Mouse (Mus musculus) megakaryocyte, embryonic 14.5 days (primary cell): ENCODE data around the gene Olfr1299.

Experiments used
- FLI1 ChIP-seq: IDR thresholded peaks from 2 replicates; pipeline ENCODE4 v1.6.1; 2012; ENCODE audit warnings: low read length, inconsistent platforms, mixed read lengths
- GATA1 ChIP-seq: IDR thresholded peaks from 3 replicates; pipeline ENCODE4 v1.6.1; 2012; ENCODE audit warnings: mixed read lengths, low read length, inconsistent platforms, borderline replicate concordance

GRCm38 (mm10) chr2:111649101-111649500 is 12.1 kb upstream of the Olfr1299 start, which contains the start of gene Olfr1298:
- no peak for TF ChIP-seq GATA1
- no peak for TF ChIP-seq FLI1
